Mouse (Mus musculus): ENCODE measurements around the gene Zbtb44. TPM values are rescaled to one million over a fixed set of nuclear protein-coding genes. Genes with fewer than 3 reads are reported as not detected.

The Zbtb44 gene
- polyA plus RNA-seq, 1 experiment from 2014 or later, result 6.0 TPM

GRCm38 (mm10) chr9:31117088-31117487, 86.6 kb downstream of the Zbtb44 start:
- Histone ChIP-seq H3K27ac (no peak overlapping the region), H3K4me3 (replicated peaks) (no peak overlapping the region), H3K36me3 (no peaks in the 10 kb centered on the region), H3K9ac (no peak overlapping the region), H3K27me3 (no peaks in the 10 kb centered on the region; the same call in 1 of the 2 replicates), H3K9me3 (replicated peaks) (no peaks in the 10 kb centered on the region), H3K4me1 (replicated peaks) (no peaks in the 10 kb centered on the region), H3K4me2 (no peak overlapping the region)
- DNase-seq (no peak), ATAC-seq (ENCODE audit: low read depth) (no peak)
- 76% methylated on average over 11 of the region's 11 CpGs for WGBS (ENCODE audit: insufficient replicate concordance)

GRCm38 (mm10) chr9:31117488-31117887, 87.0 kb downstream of the Zbtb44 start:
- no peaks in the 10 kb centered on the region for H3K9me3 ChIP-seq (replicated peaks)
- H3K27ac ChIP-seq, result no peak overlapping the region
- no peak overlapping the region for H3K4me3 ChIP-seq (replicated peaks)
- DNase-seq (no peak), ATAC-seq (ENCODE audit: low read depth) (no peak)
- 72% methylated on average over 6 of the region's 6 CpGs for WGBS (ENCODE audit: insufficient replicate concordance)
- no peak overlapping the region for H3K4me2 ChIP-seq
- no peaks in the 10 kb centered on the region for H3K36me3 ChIP-seq
- no peaks in the 10 kb centered on the region for H3K4me1 ChIP-seq (replicated peaks)
- no peak overlapping the region for H3K9ac ChIP-seq
- no peaks in the 10 kb centered on the region; the same call in 1 of the 2 replicates for H3K27me3 ChIP-seq

- Histone ChIP-seq H3K9me3 (replicated peaks) (no peaks in the 10 kb centered on the region), H3K4me3 (replicated peaks) (no peak overlapping the region), H3K27me3 (no peaks in the 10 kb centered on the region; the same call in 1 of the 2 replicates), H3K36me3 (no peaks in the 10 kb centered on the region), H3K27ac (no peak overlapping the region), H3K4me2 (no peak overlapping the region), H3K9ac (no peak overlapping the region), H3K4me1 (replicated peaks) (no peaks in the 10 kb centered on the region)
- ATAC-seq (ENCODE audit: low read depth), result no peak
- DNase-seq, result no peak
- 31% methylated on average over 11 of the region's 11 CpGs for WGBS (ENCODE audit: insufficient replicate concordance)
These were observed 88.3 kb downstream of the Zbtb44 start for GRCm38 (mm10) chr9:31118520-31119298.

GRCm38 (mm10) chr9:31119405-31119804, 89.0 kb downstream of the Zbtb44 start:
- Histone ChIP-seq H3K9ac (no peak overlapping the region), H3K27ac (no peak overlapping the region), H3K4me1 (replicated peaks) (no peaks in the 10 kb centered on the region), H3K9me3 (replicated peaks) (no peaks in the 10 kb centered on the region), H3K36me3 (no peaks in the 10 kb centered on the region), H3K4me2 (no peak overlapping the region), H3K4me3 (replicated peaks) (no peak overlapping the region), H3K27me3 (no peaks in the 10 kb centered on the region; the same call in 1 of the 2 replicates)
- 29% methylated on average over 5 of the region's 5 CpGs for WGBS (ENCODE audit: insufficient replicate concordance)
- no peak for ATAC-seq (ENCODE audit: low read depth)
- DNase-seq, result no peak

- DNase-seq (no peak), ATAC-seq (ENCODE audit: low read depth) (no peak)
- Histone ChIP-seq H3K27me3 (no peaks in the 10 kb centered on the region; the same call in 1 of the 2 replicates), H3K9ac (no peak overlapping the region), H3K27ac (no peak overlapping the region), H3K9me3 (replicated peaks) (no peaks in the 10 kb centered on the region), H3K4me3 (replicated peaks) (no peak overlapping the region), H3K4me2 (no peak overlapping the region), H3K36me3 (no peaks in the 10 kb centered on the region), H3K4me1 (replicated peaks) (no peaks in the 10 kb centered on the region)
- 38% methylated on average over 11 of the region's 11 CpGs for WGBS (ENCODE audit: insufficient replicate concordance)
These were observed 89.6 kb downstream of the Zbtb44 start for GRCm38 (mm10) chr9:31119882-31120532.

GRCm38 (mm10) chr9:31120533-31120915, 90.1 kb downstream of the Zbtb44 start:
- Histone ChIP-seq H3K27ac (no peak overlapping the region), H3K4me3 (replicated peaks) (no peak overlapping the region), H3K36me3 (no peaks in the 10 kb centered on the region), H3K4me2 (no peak overlapping the region), H3K27me3 (no peaks in the 10 kb centered on the region; the same call in 1 of the 2 replicates), H3K4me1 (replicated peaks) (no peaks in the 10 kb centered on the region), H3K9me3 (replicated peaks) (no peaks in the 10 kb centered on the region), H3K9ac (no peak overlapping the region)
- DNase-seq, result no peak
- WGBS (ENCODE audit: insufficient replicate concordance), result 40% methylated on average over 4 of the region's 4 CpGs
- ATAC-seq (ENCODE audit: low read depth), result no peak

GRCm38 (mm10) chr9:31122464-31123030, 92.1 kb downstream of the Zbtb44 start:
- H3K9me3 ChIP-seq (replicated peaks), result no peaks in the 10 kb centered on the region
- no peak overlapping the region for H3K4me2 ChIP-seq
- no peaks in the 10 kb centered on the region for H3K4me1 ChIP-seq (replicated peaks)
- H3K4me3 ChIP-seq (replicated peaks), result no peak overlapping the region
- H3K9ac ChIP-seq, result no peak overlapping the region
- no peaks in the 10 kb centered on the region for H3K36me3 ChIP-seq
- 70% methylated on average over 12 of the region's 13 CpGs for WGBS (ENCODE audit: insufficient replicate concordance)
- no peaks in the 10 kb centered on the region; the same call in 1 of the 2 replicates for H3K27me3 ChIP-seq
- DNase-seq, result no peak
- no peak overlapping the region for H3K27ac ChIP-seq
- no peak for ATAC-seq (ENCODE audit: low read depth)

Other genes starting within 250 kb of the Zbtb44 start
- gene Adamts15, start 108.2 kb upstream of the Zbtb44 start, polyA plus RNA-seq (2015; fragmentation: Nextera tagmentation; extraction: Ambion mirVana), result 0.80 and 0.82 TPM in 2 replicates
- gene Adamts8, start 88.1 kb upstream of the Zbtb44 start, polyA plus RNA-seq (2015; fragmentation: Nextera tagmentation; extraction: Ambion mirVana), result 0.07 and 0.10 TPM in 2 replicates
- gene St14, start 101.2 kb downstream of the Zbtb44 start, polyA plus RNA-seq (2015; fragmentation: Nextera tagmentation; extraction: Ambion mirVana), result 0.41 and 0.45 TPM in 2 replicates
- 164 and 196 TPM in 2 replicates for gene Aplp2, start 181.2 kb downstream of the Zbtb44 start, polyA plus RNA-seq (2015; fragmentation: Nextera tagmentation; extraction: Ambion mirVana)
- gene Prdm10, start 249.9 kb downstream of the Zbtb44 start, polyA plus RNA-seq (2015; fragmentation: Nextera tagmentation; extraction: Ambion mirVana), result 2.4 and 3.0 TPM in 2 replicates